Mouse (Mus musculus): ENCODE data around the gene Slc24a4.

DNA sequence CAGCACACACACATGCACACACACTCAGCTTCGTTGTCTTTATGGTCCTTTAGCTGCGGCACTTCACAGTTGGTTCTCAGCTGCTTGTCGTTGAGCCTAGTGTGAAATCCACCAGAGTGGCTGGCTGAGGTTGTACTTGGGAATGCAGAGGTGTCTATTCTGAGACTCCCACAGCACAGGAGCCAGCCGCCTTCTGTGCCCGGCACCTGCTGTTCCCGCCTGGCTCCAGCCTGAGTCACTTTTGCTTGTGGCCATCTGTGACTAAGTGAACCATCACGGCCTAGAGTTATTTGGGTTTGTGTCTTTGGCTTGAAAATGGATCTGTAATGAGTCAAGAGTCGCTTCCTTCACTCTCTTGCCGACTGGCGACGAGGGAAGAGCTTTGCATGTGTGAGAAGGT, 62.3 kb downstream of the Slc24a4 start:
- TF ChIP-seq CTCF (IDR thresholded peaks at IDR 0.05) (no peak), EP300 (IDR thresholded peaks at IDR 0.05) (no peak)

Measured in lung, postnatal 0 days (tissue).